Mouse (Mus musculus): ENCODE measurements at regions not wholly inside any gene's neighbourhood (a gene's known extent, or its start where the extent isn't known, plus 50 kb on each side); places are given as distances from the start of the nearest gene placed in this dataset.

DNA sequence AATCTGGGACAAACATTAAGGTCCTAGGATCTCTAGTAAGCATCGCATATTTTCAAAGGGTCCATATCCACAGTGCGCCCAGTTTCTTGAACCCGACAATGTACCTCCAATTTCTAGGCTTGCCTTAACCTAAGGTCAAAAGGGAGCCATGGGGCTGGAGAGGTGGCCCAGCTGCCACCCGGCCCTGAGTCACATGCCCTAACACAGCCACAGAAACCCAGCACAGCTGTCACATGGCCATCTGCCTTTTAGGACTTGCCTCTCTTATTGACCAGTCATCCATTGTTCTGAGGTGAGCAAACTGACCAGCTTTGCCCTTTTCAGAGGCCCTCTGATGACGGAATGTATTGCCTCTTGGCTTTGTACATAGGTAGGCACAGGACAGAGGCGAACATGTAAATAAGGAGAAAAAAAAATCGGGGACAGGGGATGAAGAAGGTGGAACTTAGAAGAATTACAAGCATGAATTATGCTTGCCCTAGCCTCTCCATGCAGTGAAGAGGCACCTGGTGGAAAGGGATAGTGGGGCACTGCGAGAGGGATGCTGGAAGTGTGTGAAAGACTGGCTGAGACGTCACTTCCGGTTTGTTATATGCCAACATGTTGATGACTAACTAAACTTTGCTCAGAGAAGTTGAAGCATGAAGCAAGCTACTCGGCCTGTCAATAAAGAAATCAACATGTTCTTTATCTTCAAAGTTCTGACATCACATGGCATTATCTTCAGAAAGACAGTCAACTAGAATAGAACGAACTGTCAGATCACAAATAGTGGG, 84.3 kb upstream of the Nap1l1 start:
- Histone ChIP-seq H3K27me3 (no peaks in the 10 kb centered on the region), H3K4me3 (replicated peaks) (no peak overlapping the region), H3K36me3 (no peaks in the 10 kb centered on the region), H3K27ac (no peak overlapping the region), H3K4me2 (no peak overlapping the region), H3K9ac (no peak overlapping the region), H3K4me1 (replicated peaks) (0 out of 2 replicates have a peak, but pooled peaks cover 4% of the 10 kb centered on the region), H3K9me3 (replicated peaks) (no peaks in the 10 kb centered on the region)
- 63% methylated on average over 12 of the region's 12 CpGs for whole genome bisulfite sequencing (ENCODE audit: insufficient replicate concordance)
- ATAC-seq (ENCODE audit: low read depth) = no peak
- no peak for DNase-seq

DNA sequence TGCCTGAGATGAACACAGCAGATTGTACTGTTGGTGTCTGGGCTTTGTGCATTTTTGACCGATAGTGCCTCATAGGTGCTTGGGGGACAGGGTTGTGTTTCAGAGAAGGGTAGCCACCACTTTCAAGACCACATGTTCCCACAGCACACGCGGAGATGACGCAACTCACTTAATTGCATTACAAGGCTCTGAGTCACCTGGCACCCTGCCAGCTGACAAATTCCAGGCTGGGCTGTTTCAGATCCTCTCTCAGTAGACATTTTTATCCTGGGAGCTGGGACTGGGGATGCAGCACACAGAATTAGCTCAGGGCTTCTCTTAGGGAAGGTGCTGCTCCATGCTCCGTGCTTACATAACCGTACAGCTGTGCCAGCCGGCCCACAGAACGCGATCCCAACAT, 83.1 kb upstream of the Nap1l1 start:
- Histone ChIP-seq H3K9ac (no peak overlapping the region), H3K4me1 (replicated peaks) (0 out of 2 replicates have a peak, but pooled peaks cover 4% of the 10 kb centered on the region), H3K27me3 (no peaks in the 10 kb centered on the region), H3K4me2 (no peak overlapping the region), H3K27ac (no peak overlapping the region), H3K9me3 (replicated peaks) (no peaks in the 10 kb centered on the region), H3K36me3 (no peaks in the 10 kb centered on the region), H3K4me3 (replicated peaks) (no peak overlapping the region)
- WGBS (ENCODE audit: insufficient replicate concordance) = 68% methylated on average over 9 of the region's 9 CpGs
- ATAC-seq (ENCODE audit: low read depth) = no peak
- no peak for DNase-seq

DNA sequence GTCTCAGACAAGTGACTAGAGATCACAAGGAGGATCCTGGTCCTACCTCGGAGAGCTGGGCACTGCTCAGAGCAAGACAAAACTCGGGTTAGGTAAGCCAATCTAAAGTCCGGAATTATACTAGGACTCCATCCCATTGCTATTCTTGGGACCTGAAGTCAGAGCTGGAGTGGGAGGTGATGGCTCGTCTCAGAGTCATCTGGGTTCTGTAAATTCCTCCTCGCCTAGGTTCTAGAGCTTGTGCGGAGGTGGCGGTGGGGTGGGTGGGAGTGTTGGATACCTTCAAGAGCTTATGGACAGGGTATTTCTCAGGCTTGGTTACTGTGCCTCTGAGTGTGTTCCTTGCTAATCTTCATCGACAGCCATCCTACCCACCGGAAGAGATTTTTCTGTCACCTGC, 78.6 kb upstream of the Nap1l1 start:
- no peaks in the 10 kb centered on the region for H3K27me3 ChIP-seq
- H3K9ac ChIP-seq = no peak overlapping the region
- H3K36me3 ChIP-seq = no peaks in the 10 kb centered on the region
- H3K4me3 ChIP-seq (replicated peaks) = no peak overlapping the region
- H3K4me1 ChIP-seq (replicated peaks) = 0 out of 2 replicates have a peak, but pooled peaks cover 4% of the 10 kb centered on the region
- 84% methylated on average over 9 of the region's 9 CpGs for WGBS (ENCODE audit: insufficient replicate concordance)
- no peaks in the 10 kb centered on the region for H3K9me3 ChIP-seq (replicated peaks)
- ATAC-seq (ENCODE audit: low read depth) (no peak), DNase-seq (no peak)
- no peak overlapping the region for H3K27ac ChIP-seq
- no peak overlapping the region for H3K4me2 ChIP-seq

DNA sequence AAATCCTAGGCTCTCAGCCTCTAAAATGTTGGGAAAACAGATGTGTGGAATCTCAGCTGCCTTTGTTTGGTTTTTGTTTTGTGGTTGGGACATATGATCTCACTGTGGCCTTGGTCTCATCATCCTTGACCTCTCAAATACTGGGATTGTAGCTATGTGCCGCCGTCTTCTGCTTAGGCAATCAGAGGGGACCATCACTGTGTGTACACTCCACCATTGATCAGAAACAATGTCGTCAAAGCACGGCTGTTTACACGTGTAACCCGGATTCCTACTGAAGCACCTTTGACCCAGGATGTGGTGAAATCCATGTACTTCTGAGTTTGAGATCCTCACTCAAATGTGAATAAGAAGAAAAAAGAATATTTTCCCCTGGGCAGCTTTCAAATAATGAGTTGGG, 68.0 kb upstream of the Nap1l1 start:
- Histone ChIP-seq H3K9ac (no peak overlapping the region), H3K27ac (no peak overlapping the region), H3K9me3 (replicated peaks) (no peaks in the 10 kb centered on the region), H3K4me1 (replicated peaks) (peaks cover 10% of the 10 kb centered on the region), H3K27me3 (no peaks in the 10 kb centered on the region), H3K4me3 (replicated peaks) (no peak overlapping the region), H3K36me3 (no peaks in the 10 kb centered on the region), H3K4me2 (no peak overlapping the region)
- DNase-seq (no peak), ATAC-seq (ENCODE audit: low read depth) (peak; percentile 51)
- WGBS (ENCODE audit: insufficient replicate concordance) = 74% methylated on average over 6 of the region's 6 CpGs

- no peak overlapping the region for H3K9ac ChIP-seq
- no peaks in the 10 kb centered on the region for H3K27me3 ChIP-seq
- H3K27ac ChIP-seq = no peak overlapping the region
- H3K4me3 ChIP-seq (replicated peaks) = no peak overlapping the region
- WGBS (ENCODE audit: insufficient replicate concordance) = 71% methylated on average over 3 of the region's 3 CpGs
- ATAC-seq (ENCODE audit: low read depth) (no peak), DNase-seq (no peak)
- H3K36me3 ChIP-seq = no peaks in the 10 kb centered on the region
- no peaks in the 10 kb centered on the region for H3K9me3 ChIP-seq (replicated peaks)
- H3K4me2 ChIP-seq = no peak overlapping the region
- H3K4me1 ChIP-seq (replicated peaks) = peaks cover 10% of the 10 kb centered on the region
Measured at GRCm38 (mm10) chr10:111408887-111409286, 64.1 kb upstream of the Nap1l1 start.

DNA sequence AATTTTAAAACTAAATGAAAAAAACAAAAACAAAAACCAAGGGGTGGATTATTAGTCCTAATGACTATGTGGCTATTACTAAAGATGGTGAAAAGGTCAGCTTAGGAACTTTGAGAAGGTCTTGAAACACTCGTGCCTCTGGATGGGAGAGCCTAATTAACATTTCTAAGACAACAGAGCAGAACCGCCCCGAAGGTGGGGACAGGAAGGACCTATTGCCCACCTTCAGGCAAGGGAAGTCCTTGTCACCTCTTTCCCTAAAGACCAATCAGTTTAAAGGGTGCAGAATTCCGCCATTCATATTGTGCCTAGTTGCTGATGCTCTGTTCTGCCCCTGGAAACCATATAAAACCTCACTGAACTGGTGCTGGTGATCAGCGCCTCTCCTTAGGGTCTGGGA, 63.5 kb upstream of the Nap1l1 start:
- no peak overlapping the region for H3K4me2 ChIP-seq

DNA sequence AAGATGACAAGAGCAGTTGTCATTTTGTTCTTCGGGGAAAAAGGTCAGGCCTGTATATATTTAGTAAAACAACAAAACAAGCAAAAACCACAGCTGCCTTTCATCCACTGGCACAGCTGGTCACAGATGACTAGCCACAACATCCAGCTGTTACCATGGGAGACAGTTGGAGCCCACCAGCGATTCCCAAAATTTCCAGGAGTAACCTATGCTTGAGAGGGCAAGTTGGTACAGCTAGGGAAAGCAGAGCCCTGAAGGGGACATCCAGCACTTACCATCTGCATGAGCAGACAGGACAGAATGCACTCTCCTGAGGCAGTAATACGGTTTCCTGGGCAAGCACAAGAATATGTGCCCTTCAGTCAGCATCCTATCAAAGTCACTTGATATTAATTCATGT, 62.9 kb upstream of the Nap1l1 start:
- Histone ChIP-seq H3K9ac (no peak overlapping the region), H3K4me3 (replicated peaks) (no peak overlapping the region), H3K36me3 (no peaks in the 10 kb centered on the region), H3K27me3 (no peaks in the 10 kb centered on the region), H3K27ac (no peak overlapping the region), H3K9me3 (replicated peaks) (no peaks in the 10 kb centered on the region), H3K4me2 (no peak overlapping the region), H3K4me1 (replicated peaks) (peaks cover 10% of the 10 kb centered on the region)
- ATAC-seq (ENCODE audit: low read depth) = no peak
- 54% methylated on average over 3 of the region's 3 CpGs for WGBS (ENCODE audit: insufficient replicate concordance)
- no peak for DNase-seq

More for the DNA sequence above, 63.5 kb upstream of the Nap1l1 start:
- ATAC-seq (ENCODE audit: low read depth) (no peak), DNase-seq (no peak)
- Histone ChIP-seq H3K9ac (no peak overlapping the region), H3K4me3 (replicated peaks) (no peak overlapping the region), H3K27me3 (no peaks in the 10 kb centered on the region), H3K9me3 (replicated peaks) (no peaks in the 10 kb centered on the region), H3K4me1 (replicated peaks) (peaks cover 10% of the 10 kb centered on the region), H3K36me3 (no peaks in the 10 kb centered on the region), H3K27ac (no peak overlapping the region)
- 67% methylated on average over 5 of the region's 5 CpGs for WGBS (ENCODE audit: insufficient replicate concordance)

- Histone ChIP-seq H3K9me3 (replicated peaks) (no peaks in the 10 kb centered on the region), H3K4me2 (no peak overlapping the region), H3K27me3 (no peaks in the 10 kb centered on the region), H3K9ac (no peak overlapping the region), H3K4me3 (replicated peaks) (no peak overlapping the region), H3K4me1 (replicated peaks) (peaks cover 10% of the 10 kb centered on the region), H3K36me3 (no peaks in the 10 kb centered on the region), H3K27ac (no peak overlapping the region)
- DNase-seq (no peak), ATAC-seq (ENCODE audit: low read depth) (no peak)
- 43% methylated on average over 9 of the region's 9 CpGs for WGBS (ENCODE audit: insufficient replicate concordance)
Measured at GRCm38 (mm10) chr10:111411533-111411932, 61.5 kb upstream of the Nap1l1 start.

DNA sequence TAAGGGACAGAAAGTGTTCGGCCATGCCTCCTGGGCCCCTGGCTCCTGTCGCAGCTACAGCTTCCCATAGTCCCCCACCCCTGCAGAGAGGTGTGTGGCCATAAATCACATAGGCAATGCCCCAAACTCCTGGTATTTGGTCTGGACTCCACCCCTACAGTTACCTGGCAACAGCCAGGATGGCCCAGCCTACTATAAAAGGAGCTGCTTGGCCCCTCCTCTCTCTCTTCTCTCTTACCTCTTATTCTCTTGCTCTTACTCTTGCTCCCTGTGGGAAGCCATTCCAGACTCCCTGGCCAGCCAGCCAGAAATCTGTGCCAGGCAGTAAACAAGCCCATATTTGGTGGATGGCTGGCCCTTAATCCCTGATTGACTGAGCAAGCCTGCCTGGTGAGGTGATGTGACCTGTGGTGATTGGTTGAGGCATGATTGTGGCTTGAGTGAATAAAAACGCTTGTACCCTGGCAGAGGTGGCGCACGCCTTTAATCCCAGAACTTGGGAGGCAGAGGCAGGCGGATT, 56.4 kb upstream of the Nap1l1 start:
- DNase-seq (no peak), ATAC-seq (ENCODE audit: low read depth) (no peak)
- H3K9me3 ChIP-seq (replicated peaks) = no peaks in the 10 kb centered on the region
- H3K9ac ChIP-seq = no peak overlapping the region
- H3K4me3 ChIP-seq (replicated peaks) = no peak overlapping the region
- no peak overlapping the region for H3K4me2 ChIP-seq
- H3K27ac ChIP-seq = no peak overlapping the region
- WGBS (ENCODE audit: insufficient replicate concordance) = 74% methylated on average over 6 of the region's 6 CpGs
- no peaks in the 10 kb centered on the region for H3K36me3 ChIP-seq
- peaks cover 18% of the 10 kb centered on the region for H3K4me1 ChIP-seq (replicated peaks)
- H3K27me3 ChIP-seq = no peaks in the 10 kb centered on the region

- no peak for DNase-seq
- Histone ChIP-seq H3K9me3 (replicated peaks) (no peaks in the 10 kb centered on the region), H3K27ac (no peak overlapping the region), H3K4me2 (peak overlapping the region; percentile 41), H3K4me1 (replicated peaks) (peaks cover 27% of the 10 kb centered on the region), H3K27me3 (no peaks in the 10 kb centered on the region), H3K9ac (no peak overlapping the region), H3K36me3 (no peaks in the 10 kb centered on the region), H3K4me3 (replicated peaks) (no peak overlapping the region)
- no peak for ATAC-seq (ENCODE audit: low read depth)
- WGBS (ENCODE audit: insufficient replicate concordance) = 24% methylated on average over 23 of the region's 23 CpGs
Measured at GRCm38 (mm10) chr10:111419375-111420194, 53.4 kb upstream of the Nap1l1 start.

DNA sequence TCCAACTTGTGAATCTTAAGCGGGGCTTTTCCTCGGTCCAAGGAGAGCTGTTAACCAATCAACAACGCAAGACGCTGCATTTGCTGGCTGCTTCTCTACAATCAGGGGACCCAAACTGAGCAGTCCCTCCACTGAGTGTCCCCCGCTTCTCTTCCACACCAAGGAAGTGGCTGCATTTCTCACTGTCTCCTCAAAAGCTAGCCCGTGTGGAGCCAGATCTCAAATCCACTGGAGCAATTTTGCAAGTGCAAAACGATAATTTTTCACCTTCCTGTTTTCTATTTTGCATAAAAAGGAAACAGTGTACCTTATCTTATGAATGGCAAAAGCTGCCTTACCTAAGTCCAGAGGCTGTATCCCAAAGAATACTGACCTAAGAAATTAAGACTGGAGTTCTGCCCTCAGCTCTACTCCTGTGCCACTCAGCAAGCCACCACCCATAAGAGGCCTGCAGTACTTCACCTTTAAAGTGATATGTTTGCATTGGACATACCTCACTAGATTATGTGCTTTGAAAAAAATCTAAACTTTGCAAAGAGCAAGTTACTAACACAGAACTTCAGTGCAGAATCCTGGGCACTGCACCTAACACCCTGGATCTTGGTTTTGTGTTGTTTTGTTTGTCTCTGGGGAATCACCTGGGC, 52.7 kb upstream of the Nap1l1 start:
- no peak overlapping the region for H3K27ac ChIP-seq
- no peaks in the 10 kb centered on the region for H3K27me3 ChIP-seq
- H3K36me3 ChIP-seq = no peaks in the 10 kb centered on the region
- ATAC-seq (ENCODE audit: low read depth) (no peak), DNase-seq (no peak)
- peaks cover 27% of the 10 kb centered on the region for H3K4me1 ChIP-seq (replicated peaks)
- 13% methylated on average over 7 of the region's 7 CpGs for WGBS (ENCODE audit: insufficient replicate concordance)
- H3K9ac ChIP-seq = no peak overlapping the region
- H3K4me2 ChIP-seq = peak overlapping the region; percentile 41
- no peaks in the 10 kb centered on the region for H3K9me3 ChIP-seq (replicated peaks)
- H3K4me3 ChIP-seq (replicated peaks) = no peak overlapping the region

Measured in liver, embryonic 13.5 days (tissue).